Mouse (Mus musculus) liver, embryonic 14.5 days (tissue): ENCODE data around the gene Ntng1. TPM values are rescaled to one million over a fixed set of nuclear protein-coding genes. Genes with fewer than 3 reads are reported as not detected.

Experiments used
- ATAC-seq: fragments of 200-750 bp; cut with Nextera tagmentation; 2 replicates; pipeline ENCODE4 v1.8.0; 2017; ENCODE audit warnings: moderate number of reproducible peaks, mild to moderate bottlenecking, moderate library complexity; ENCODE audit not compliant: insufficient read depth
- DNase-seq, 3 experiments: peaks; one replicate each; pipeline ENCODE4 v3.0.0-alpha.2; 2012 to 2013; ENCODE audit warnings: low read depth in 3 of 3, low spot score in 3 of 3
- H3K27ac ChIP-seq: fragments of 300-500 bp; sonication (generic); 2 replicates; pipeline ENCODE4 v1.5.1; 2014; ENCODE audit warnings: moderate library complexity, mild to moderate bottlenecking, control low read depth, inconsistent platforms
- H3K27me3 ChIP-seq: fragments of 300-500 bp; sonication (generic); 2 replicates; pipeline ENCODE4 v1.6.1; 2014; ENCODE audit warnings: mild to moderate bottlenecking, low read length, moderate library complexity; ENCODE audit not compliant: control insufficient read depth, insufficient read depth
- H3K36me3 ChIP-seq: fragments of 300-500 bp; sonication (generic); replicated peaks from 2 replicates; pipeline ENCODE4 v1.6.1; 2014; ENCODE audit warnings: low read depth; ENCODE audit not compliant: control insufficient read depth, insufficient read depth
- H3K4me1 ChIP-seq, 2 experiments: fragments of 200-500 bp in 1 of 2; fragments of 300-500 bp in 1 of 2; sonication (generic) in 1 of 2; replicated peaks; 2 replicates each; pipeline ENCODE4 v1.6.1; 2012 to 2014; ENCODE audit warnings: antibody characterized with exemption in 1 of 2, inconsistent platforms in 1 of 2, low read length in 1 of 2; ENCODE audit not compliant: control insufficient read depth in 2 of 2, insufficient read depth in 2 of 2
- H3K4me2 ChIP-seq: fragments of 300-500 bp; sonication (generic); 2 replicates; pipeline ENCODE4 v1.6.1; 2014; ENCODE audit warnings: low read depth, mild to moderate bottlenecking, control low read depth, moderate library complexity
- H3K4me3 ChIP-seq, 2 experiments: fragments of 200-500 bp in 1 of 2; fragments of 300-500 bp in 1 of 2; sonication (generic) in 1 of 2; 2 replicates each; pipeline ENCODE4 v1.5.1; 2012 to 2014; ENCODE audit warnings: low read depth in 2 of 2, low read length in 2 of 2, mild to moderate bottlenecking in 2 of 2, control low read depth in 1 of 2, inconsistent platforms in 1 of 2, moderate library complexity in 1 of 2; ENCODE audit not compliant: insufficient read depth in 1 of 2
- H3K9ac ChIP-seq: fragments of 300-500 bp; sonication (generic); replicated peaks from 2 replicates; pipeline ENCODE4 v1.6.1; 2014; ENCODE audit warnings: mild to moderate bottlenecking, control low read depth, moderate library complexity
- H3K9me3 ChIP-seq: fragments of 300-500 bp; sonication (generic); 2 replicates; pipeline ENCODE4 v1.6.1; 2016; ENCODE audit warnings: low read length, mixed read lengths; ENCODE audit not compliant: control insufficient read depth
- CTCF ChIP-seq: IDR thresholded peaks from 2 replicates; pipeline ENCODE4 v1.5.1; 2016; ENCODE audit warnings: antibody characterized with exemption, low read depth, control low read depth
- EP300 ChIP-seq: IDR thresholded peaks from 2 replicates; pipeline ENCODE4 v1.6.1; 2016; ENCODE audit warnings: antibody characterized with exemption, low read depth
- WGBS: fragments of 180-500 bp; shearing (Covaris S2); extraction: QIAGEN DNeasy Blood & Tissue Kit; methylation state at CpG from one replicate; pipeline ENCODE4 v1.1.7; 2014; ENCODE audit not compliant: insufficient replicate concordance; 5-methylcytosine and 5-hydroxymethylcytosine counted together
- polyA plus RNA-seq, 2 experiments: library from polyadenylated mRNA; depleted of rRNA in 1 of 2; stranded (reverse) in 1 of 2; unstranded in 1 of 2; fragments of >200 nt; fragmentation: Nextera tagmentation in 1 of 2; extraction: Ambion mirVana in 1 of 2; gene quantifications; 2 replicates each; pipeline versions ENCODE4 v1.2.1 to v1.2.3; 2012 to 2014

Ntng1 gene
- polyA plus RNA-seq, 2 experiments = 0.03 to 0.04 TPM

- TF ChIP-seq CTCF (no peak), EP300 (no peak)
Observed at GRCm38 (mm10) chr3:110132289-110132688, 11.5 kb downstream of the Ntng1 start.

GRCm38 (mm10) chr3:110131043-110131891 is 12.5 kb downstream of the Ntng1 start:
- Histone ChIP-seq H3K4me2 (no peak overlapping the region), H3K9ac (no peak overlapping the region), H3K4me3 (no peak overlapping the region), H3K27ac (no peak overlapping the region), H3K36me3 (no peaks in the 10 kb centered on the region), H3K4me1 (no peaks in the 10 kb centered on the region), H3K9me3 (no peaks in the 10 kb centered on the region), H3K27me3 (no peaks in the 10 kb centered on the region)
- ATAC-seq = no peak
- WGBS = 58% methylated on average over 18 of the region's 18 CpGs
- no peak for DNase-seq
- no peak for TF ChIP-seq CTCF
- no peak for TF ChIP-seq EP300

More at GRCm38 (mm10) chr3:110132289-110132688, 11.5 kb downstream of the Ntng1 start:
- Histone ChIP-seq H3K4me2 (no peak overlapping the region), H3K36me3 (no peaks in the 10 kb centered on the region), H3K9me3 (no peaks in the 10 kb centered on the region), H3K4me3 (no peak overlapping the region), H3K27me3 (no peaks in the 10 kb centered on the region), H3K4me1 (no peaks in the 10 kb centered on the region), H3K27ac (no peak overlapping the region), H3K9ac (no peak overlapping the region)
- 66% methylated on average over 8 of the region's 8 CpGs for WGBS
- ATAC-seq = no peak
- no peak for DNase-seq

- DNase-seq (no peak), ATAC-seq (no peak)
- 59% methylated on average over 6 of the region's 6 CpGs for WGBS
- no peaks in the 10 kb centered on the region for H3K27me3 ChIP-seq
- no peaks in the 10 kb centered on the region for H3K9me3 ChIP-seq
- H3K4me1 ChIP-seq = no peaks in the 10 kb centered on the region
- H3K27ac ChIP-seq = no peak overlapping the region
- no peaks in the 10 kb centered on the region for H3K36me3 ChIP-seq
- no peak overlapping the region for H3K9ac ChIP-seq
- TF ChIP-seq EP300 = no peak
- TF ChIP-seq CTCF = peak; percentile 35; the same call in 1 of the 2 replicates
- H3K4me2 ChIP-seq = no peak overlapping the region
- no peak overlapping the region for H3K4me3 ChIP-seq
Observed at GRCm38 (mm10) chr3:110129607-110130006, 14.2 kb downstream of the Ntng1 start.

- H3K4me3 ChIP-seq = no peak overlapping the region
- H3K4me2 ChIP-seq = no peak overlapping the region
- no peaks in the 10 kb centered on the region for H3K4me1 ChIP-seq
- H3K36me3 ChIP-seq = no peaks in the 10 kb centered on the region
- no peaks in the 10 kb centered on the region for H3K27me3 ChIP-seq
- no peak overlapping the region for H3K27ac ChIP-seq
- DNase-seq (no peak), ATAC-seq (no peak)
- H3K9ac ChIP-seq = no peak overlapping the region
- 32% methylated on average over 2 of the region's 2 CpGs for WGBS
- no peak for TF ChIP-seq EP300
- no peak for TF ChIP-seq CTCF
- H3K9me3 ChIP-seq = no peaks in the 10 kb centered on the region
Observed at GRCm38 (mm10) chr3:110105982-110106381, 37.8 kb downstream of the Ntng1 start.

- H3K36me3 ChIP-seq = no peaks in the 10 kb centered on the region
- H3K9ac ChIP-seq = no peak overlapping the region
- no peak overlapping the region for H3K4me2 ChIP-seq
- WGBS = 51% methylated on average over 2 of the region's 2 CpGs
- no peaks in the 10 kb centered on the region for H3K27me3 ChIP-seq
- no peak for TF ChIP-seq CTCF
- no peak for TF ChIP-seq EP300
- no peak overlapping the region for H3K27ac ChIP-seq
- no peak for ATAC-seq
- no peaks in the 10 kb centered on the region for H3K4me1 ChIP-seq
- DNase-seq = no peak
- H3K4me3 ChIP-seq = no peak overlapping the region
- H3K9me3 ChIP-seq = no peaks in the 10 kb centered on the region
Observed at GRCm38 (mm10) chr3:110094407-110094806, 49.4 kb downstream of the Ntng1 start.
